Mouse (Mus musculus) retina, postnatal 1 day (tissue): ENCODE data around the gene Alg12.
"Not testable (repeated sequence)": the region's sequence is repeated elsewhere in the genome, so short reads cannot be mapped to it uniquely, and the experiment has no call there.

ENCODE experiments used
- DNase-seq: peaks from one replicate; pipeline ENCODE4 v3.0.0-alpha.2; 2012

Gene Alg12

GRCm38 (mm10) chr15:88768537-88768936 is 50.6 kb downstream of the Alg12 start:
- DNase-seq = no peak

- DNase-seq = not testable (repeated sequence)
These were observed 53.0 kb downstream of the Alg12 start for GRCm38 (mm10) chr15:88766139-88766538.

GRCm38 (mm10) chr15:88761551-88761950 is 57.6 kb downstream of the Alg12 start:
- DNase-seq = no peak

GRCm38 (mm10) chr15:88758061-88758460 is 61.1 kb downstream of the Alg12 start:
- DNase-seq = no peak

GRCm38 (mm10) chr15:88755761-88756160 is 63.4 kb downstream of the Alg12 start:
- no peak for DNase-seq
